Mouse (Mus musculus) liver, postnatal 0 days (tissue): ENCODE measurements around the gene Fat3.

Experiments
- CTCF ChIP-seq: sonication (generic); IDR thresholded peaks from 2 replicates; pipeline ENCODE4 v1.5.1; 2016; ENCODE audit warnings: antibody characterized with exemption, low read depth
- EP300 ChIP-seq: IDR thresholded peaks from 2 replicates; pipeline ENCODE4 v1.6.1; 2016; ENCODE audit warnings: antibody characterized with exemption, low read depth, mild to moderate bottlenecking

DNA sequence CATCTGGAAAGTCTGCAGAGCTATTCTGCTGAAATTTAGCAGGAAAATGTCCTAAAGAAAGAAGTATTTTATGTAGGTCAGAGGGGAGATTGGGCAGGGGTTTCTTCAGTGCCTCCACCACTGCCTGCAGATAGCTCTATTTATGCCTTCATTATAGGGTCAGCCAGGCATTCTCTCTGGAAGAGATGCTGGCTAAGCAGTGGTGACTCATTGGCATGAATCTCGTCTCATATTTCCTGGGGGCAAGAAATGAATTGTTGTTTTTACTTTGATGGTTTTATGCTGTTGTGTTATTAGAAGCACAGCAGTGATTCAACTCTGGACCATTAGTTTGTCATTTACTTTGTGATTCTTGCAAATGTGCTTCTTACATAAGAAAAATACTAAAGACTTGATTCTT is 588.4 kb downstream of the Fat3 start:
- TF ChIP-seq CTCF: no peak
- TF ChIP-seq EP300: no peak
